Mouse (Mus musculus) ES-Bruce4 (cell line): Measurements from ENCODE around the gene Alg5.

Experiments used
- CTCF ChIP-seq: IDR thresholded peaks from one replicate; pipeline ENCODE4 v1.8.1; 2011; ENCODE audit warnings: low read depth, low read length
- EP300 ChIP-seq: IDR thresholded peaks from 2 replicates; pipeline ENCODE4 v1.6.1; 2011; ENCODE audit warnings: low read depth, low read length; ENCODE audit not compliant: insufficient read depth
- POLR2A ChIP-seq: IDR thresholded peaks from one replicate; pipeline ENCODE4 v1.8.1; 2011; ENCODE audit warnings: low read length; ENCODE audit not compliant: insufficient read depth

DNA sequence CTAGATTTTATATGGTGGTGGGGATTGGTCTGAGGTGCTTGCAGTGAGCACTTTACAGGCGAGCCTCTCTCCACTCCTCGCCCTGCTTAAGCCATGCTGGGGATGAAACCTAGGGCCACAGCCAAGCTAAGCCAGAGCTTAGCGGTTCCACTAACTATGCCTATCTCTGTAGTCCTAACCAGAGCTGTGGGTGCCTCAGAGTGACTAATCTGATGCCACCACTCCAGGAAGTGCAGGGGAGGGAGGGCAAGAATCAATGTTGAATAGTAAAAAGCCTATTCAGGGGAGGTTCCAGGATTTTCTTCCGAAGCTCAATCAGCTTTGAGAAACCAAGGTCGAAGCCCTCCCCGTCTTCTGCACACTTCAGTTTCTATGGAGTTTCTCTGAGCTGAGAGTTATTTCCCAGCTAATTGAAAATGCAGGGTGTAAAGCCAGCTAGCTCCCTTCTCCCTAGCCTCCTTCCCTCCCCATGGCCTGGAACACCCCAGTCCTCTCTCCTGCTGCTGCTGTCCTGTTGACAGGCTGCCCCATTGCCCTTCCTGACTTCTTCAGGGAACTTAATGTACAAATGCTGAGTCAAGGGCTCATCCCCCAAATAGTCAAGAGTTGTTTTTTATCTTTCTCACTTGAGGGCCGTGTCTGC, 40.8 kb downstream of the Alg5 start:
- TF ChIP-seq EP300 = no peak
- no peak for TF ChIP-seq POLR2A
- TF ChIP-seq CTCF = no peak
